Mouse (Mus musculus) bone marrow macrophage, adult 2 months (primary cell): ENCODE data around the gene Rps3. TPM values are rescaled to one million over a fixed set of nuclear protein-coding genes. Genes with fewer than 3 reads are reported as not detected.

ENCODE experiments used
- H3K27ac ChIP-seq: 2 replicates; pipeline ENCODE4 v1.5.1; 2012; ENCODE audit warnings: low read depth, low read length; ENCODE audit not compliant: insufficient read depth
- H3K4me1 ChIP-seq: 2 replicates; pipeline ENCODE4 v1.6.1; 2012; ENCODE audit warnings: low read length; ENCODE audit not compliant: control insufficient read depth, insufficient read depth
- H3K4me3 ChIP-seq: 2 replicates; pipeline ENCODE4 v1.5.1; 2012; ENCODE audit warnings: mild to moderate bottlenecking, low read length, moderate library complexity; ENCODE audit not compliant: insufficient read depth
- CTCF ChIP-seq: IDR thresholded peaks from 2 replicates; pipeline ENCODE4 v1.5.1; 2012; ENCODE audit warnings: low read depth, mild to moderate bottlenecking, low read length, moderate library complexity
- POLR2A ChIP-seq: IDR thresholded peaks from 2 replicates; pipeline ENCODE4 v1.6.1; 2012; ENCODE audit warnings: mild to moderate bottlenecking, low read depth, low read length, borderline replicate concordance
- polyA plus RNA-seq: library from polyadenylated mRNA; stranded (reverse); fragments of >200 nt; gene quantifications from 2 replicates; pipeline ENCODE4 v1.2.4, GENCODE M21; 2012; ENCODE audit not compliant: missing spikeins, insufficient read depth, insufficient read length

Rps3 gene
- 1,023 and 1,161 TPM in 2 replicates for polyA plus RNA-seq

DNA sequence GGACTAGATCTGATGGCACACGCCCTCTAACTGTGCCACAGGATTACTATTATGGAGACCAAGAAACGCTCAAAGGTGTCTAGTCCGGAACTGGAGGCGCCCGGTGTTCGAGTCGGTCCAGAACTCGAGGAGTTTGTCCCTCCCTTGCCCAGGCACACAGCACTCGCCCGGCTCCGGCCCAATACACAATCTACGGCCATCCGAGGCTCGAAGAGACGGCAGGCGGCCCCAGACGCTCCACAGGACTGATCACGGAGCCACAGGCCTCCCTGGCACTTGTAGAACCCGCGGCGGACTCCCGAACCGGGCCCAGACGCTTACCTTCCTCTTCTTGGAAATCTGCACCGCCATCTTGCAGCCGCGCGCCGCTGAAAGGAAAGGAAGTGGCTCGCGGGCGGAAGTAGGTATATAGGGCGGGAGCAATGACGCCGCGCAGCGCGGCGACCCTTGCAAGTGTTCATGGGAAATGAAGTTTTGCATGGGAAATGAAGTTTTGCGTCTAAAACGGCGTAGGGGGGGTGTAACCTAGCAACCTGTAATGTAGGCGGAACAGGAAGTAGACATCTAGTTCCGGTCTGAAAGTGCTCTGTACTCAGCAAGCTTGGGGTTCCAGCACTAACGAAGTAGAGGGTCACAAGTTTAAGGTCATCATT, at the start of gene Rps3:
Gene Rps3, minus strand, starts transcription at position 468 of the 653 bp plus-strand sequence.
- H3K27ac ChIP-seq = peak within 1 kb of the TSS; percentile 75
- peak within 1 kb of the TSS; percentile 88 for H3K4me3 ChIP-seq
- no peak; the same call in 1 of the 2 replicates for TF ChIP-seq POLR2A
- H3K4me1 ChIP-seq = peaks cover 37% of the 10 kb centered on the region

DNA sequence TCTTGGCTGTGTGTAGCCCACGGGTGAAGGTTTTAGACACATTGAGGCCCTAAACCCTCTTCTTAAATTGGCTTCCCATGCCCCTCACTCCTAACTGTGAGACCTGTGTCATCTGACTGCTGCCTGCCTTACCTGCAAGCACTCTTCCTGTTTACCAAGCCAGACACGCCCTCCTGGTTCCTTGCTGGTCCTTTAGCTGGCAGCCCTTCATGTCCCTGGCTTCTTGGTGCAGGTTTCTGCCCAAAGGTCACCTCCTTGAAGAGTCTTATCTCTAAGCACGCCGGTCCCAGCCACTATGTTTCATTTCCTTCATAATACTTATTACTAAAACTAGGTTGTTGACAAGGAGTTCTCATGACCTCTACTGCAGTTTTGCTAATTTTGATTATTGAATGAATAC, 49.0 kb upstream of the Rps3 start:
- Histone ChIP-seq H3K4me1 (peaks cover 63% of the 10 kb centered on the region), H3K4me3 (no peak overlapping the region), H3K27ac (peak overlapping the region; percentile 95)
- TF ChIP-seq CTCF (no peak), POLR2A (no peak)

DNA sequence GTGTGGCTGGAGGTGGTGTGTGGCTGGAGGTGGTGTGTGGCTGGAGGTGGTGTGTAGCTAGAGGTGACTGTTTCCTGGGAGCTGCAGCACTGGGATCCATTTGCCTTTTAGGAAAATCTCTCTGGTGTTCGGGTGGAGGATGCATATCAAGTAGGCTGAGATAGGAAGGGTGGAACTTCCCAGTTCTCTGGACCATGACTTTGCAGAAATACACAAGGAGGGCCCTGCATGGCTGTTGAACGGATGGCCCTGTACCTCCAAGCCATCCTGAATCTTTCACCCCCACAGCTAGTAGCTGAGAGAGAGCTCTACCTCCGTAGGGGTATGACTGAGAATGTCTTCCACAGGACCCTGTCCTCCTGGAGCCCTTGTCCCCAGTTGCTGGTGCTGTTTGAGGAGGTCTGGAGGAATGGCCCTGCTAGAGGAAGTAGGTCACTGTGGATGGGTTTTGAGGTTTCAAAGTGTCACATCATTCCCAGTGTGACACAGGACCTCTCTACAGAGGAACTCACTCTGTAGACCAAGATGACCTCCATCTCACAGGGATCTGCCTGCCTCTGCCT, 48.0 kb upstream of the Rps3 start:
- no peak for TF ChIP-seq CTCF
- H3K27ac ChIP-seq = peak overlapping the region; percentile 95
- H3K4me1 ChIP-seq = peaks cover 55% of the 10 kb centered on the region
- peak overlapping the region; percentile 16; the same call in 1 of the 2 replicates for H3K4me3 ChIP-seq

DNA sequence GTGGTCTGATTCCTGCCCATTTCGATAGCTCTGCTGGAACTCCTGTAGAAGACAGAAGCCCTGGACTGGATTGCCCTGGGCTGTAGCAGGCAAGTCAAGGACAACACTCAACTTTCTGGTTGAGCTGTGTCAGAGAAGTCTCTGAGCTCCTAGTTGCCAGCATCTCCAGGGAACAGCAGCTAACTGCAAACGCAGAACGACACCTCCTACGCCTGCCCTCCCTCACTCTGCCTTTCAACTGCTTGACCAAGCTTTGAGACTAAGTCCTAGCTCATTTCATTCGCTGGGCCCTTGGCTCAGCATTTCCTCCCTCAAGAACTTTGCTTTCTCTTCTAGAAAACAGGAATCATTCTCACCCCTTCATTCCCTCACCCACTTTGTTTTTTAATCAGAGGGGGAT, 45.9 kb upstream of the Rps3 start:
- Histone ChIP-seq H3K27ac (peak overlapping the region; percentile 58), H3K4me1 (peaks cover 56% of the 10 kb centered on the region), H3K4me3 (no peak overlapping the region)
- no peak for TF ChIP-seq CTCF
- TF ChIP-seq POLR2A = no peak

DNA sequence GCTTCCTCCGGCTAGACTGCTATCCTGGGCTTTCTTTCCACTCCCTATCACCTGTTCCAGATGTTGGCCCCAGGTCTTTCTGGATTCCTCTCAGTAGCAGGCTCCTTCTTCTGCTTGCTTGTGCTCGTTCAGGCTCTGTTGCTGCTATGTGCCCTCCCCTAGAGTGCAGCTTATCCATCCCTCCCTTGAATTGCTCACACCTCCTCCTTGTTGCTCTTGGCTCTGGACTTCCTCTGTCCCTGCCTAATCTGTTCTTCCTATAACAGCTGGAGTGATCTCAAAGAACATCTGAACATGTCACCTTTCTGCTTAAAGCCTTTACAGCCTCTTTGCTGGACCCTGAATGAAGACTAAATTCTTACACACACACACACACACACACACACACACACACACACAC, 45.0 kb upstream of the Rps3 start:
- TF ChIP-seq POLR2A (no peak), CTCF (no peak)
- H3K27ac ChIP-seq = no peak overlapping the region
- peaks cover 47% of the 10 kb centered on the region for H3K4me1 ChIP-seq
- H3K4me3 ChIP-seq = no peak overlapping the region

DNA sequence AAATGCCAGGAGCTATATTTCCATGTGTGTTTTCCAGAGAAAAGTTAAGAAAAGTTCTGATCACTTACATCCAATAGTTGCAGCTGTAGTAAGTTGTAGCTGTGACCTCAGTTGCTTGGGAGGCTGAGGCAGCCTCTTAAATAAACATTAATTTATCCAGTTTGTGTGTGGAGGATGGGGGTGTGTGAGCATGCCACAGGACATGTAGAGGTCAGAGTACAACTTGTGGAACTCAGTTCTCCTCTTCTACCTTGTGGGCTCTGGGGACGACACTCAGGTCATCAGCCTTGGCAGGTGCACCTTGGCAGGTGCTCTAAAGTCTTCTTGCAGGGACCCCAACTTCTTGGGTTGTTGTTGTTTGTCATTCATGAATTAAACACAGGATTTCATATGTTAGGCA, 40.3 kb upstream of the Rps3 start:
- TF ChIP-seq POLR2A = no peak
- TF ChIP-seq CTCF = no peak
- Histone ChIP-seq H3K27ac (no peak overlapping the region), H3K4me1 (peaks cover 12% of the 10 kb centered on the region), H3K4me3 (no peak overlapping the region)

DNA sequence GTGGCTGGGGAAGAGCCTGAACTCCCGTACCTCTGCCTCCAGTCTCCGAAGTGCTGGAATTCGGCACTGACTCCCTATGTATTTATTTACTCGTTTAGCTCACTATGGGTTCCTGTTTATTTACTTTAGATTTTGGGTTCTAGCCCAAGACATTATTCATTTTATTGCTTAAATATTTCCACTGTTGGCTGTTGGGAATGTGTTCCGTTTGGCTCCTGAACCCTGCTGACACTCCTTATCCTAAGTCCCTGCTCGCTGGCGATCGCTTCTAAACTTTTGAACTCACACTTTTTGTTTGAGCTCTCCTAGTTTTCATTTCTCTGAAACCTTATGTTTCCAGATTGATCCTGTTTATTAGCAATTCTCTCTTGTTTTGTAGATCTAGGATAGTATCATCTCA, 39.6 kb upstream of the Rps3 start:
- peaks cover 7% of the 10 kb centered on the region for H3K4me1 ChIP-seq
- no peak overlapping the region for H3K4me3 ChIP-seq
- no peak for TF ChIP-seq CTCF
- TF ChIP-seq POLR2A = no peak
- no peak overlapping the region for H3K27ac ChIP-seq

DNA sequence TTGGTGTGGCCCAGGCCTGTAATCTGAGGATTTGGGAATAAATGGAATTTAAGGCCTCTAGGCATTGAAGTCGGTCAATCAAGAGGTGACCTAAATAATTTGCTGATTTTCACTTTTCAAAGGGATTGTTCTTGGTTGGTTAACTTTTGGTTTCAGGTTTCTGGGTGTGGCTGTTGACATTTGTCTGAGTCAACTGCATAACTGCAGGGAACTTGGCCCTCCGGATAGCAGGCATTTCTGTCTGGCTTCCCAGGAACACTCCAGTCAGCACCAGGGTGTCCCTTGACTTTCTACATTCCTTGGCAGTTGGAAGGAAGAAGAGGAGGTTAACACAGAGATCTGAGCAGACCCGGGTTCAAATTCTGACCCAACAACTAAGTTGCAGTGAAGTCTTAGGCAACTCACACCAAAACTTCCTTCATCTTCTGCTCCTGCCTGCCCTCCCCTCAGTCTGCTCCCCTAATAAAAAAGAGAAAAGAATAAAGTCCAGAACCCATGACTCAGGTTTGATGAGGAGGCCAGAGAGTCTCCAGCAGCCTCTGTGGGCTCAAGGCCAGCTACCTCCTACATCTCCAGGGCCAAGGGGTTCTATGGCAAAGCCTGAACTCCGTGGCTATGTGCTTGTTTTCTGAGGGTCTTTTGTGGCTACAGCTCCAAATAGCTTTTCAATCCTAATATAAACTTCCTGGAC, 35.6 kb upstream of the Rps3 start:
- no peak overlapping the region for H3K27ac ChIP-seq
- H3K4me1 ChIP-seq = peaks cover 3% of the 10 kb centered on the region; the same call in 1 of the 2 replicates

DNA sequence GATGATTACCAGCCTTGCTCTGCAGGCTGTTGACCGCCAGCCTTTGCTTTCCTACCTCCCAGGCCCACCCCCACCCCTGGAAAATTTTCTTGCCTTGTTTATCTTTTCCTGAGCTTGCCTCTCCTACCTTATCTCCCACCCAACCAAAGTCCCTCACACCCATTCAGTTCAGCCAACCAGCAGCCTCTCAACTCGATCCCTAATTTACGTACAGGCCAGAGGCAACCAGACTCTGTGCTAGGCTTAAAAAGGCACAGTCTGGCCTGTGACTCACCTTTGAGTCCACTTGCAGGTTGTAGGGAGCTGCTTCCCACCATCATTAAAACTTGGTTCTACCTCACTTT, 33.2 kb upstream of the Rps3 start:
- H3K27ac ChIP-seq = no peak overlapping the region
- TF ChIP-seq CTCF (no peak), POLR2A (no peak)

More for the DNA sequence above, 35.6 kb upstream of the Rps3 start:
- no peak overlapping the region for H3K4me3 ChIP-seq
- no peak for TF ChIP-seq POLR2A
- no peak for TF ChIP-seq CTCF

More for the DNA sequence above, 33.2 kb upstream of the Rps3 start:
- Histone ChIP-seq H3K4me3 (no peak overlapping the region), H3K4me1 (peaks cover 3% of the 10 kb centered on the region; the same call in 1 of the 2 replicates)
